Mouse (Mus musculus) liver, adult 2 months (tissue): ENCODE data around the gene Rnft1. TPM values are rescaled to one million over a fixed set of nuclear protein-coding genes. Genes with fewer than 3 reads are reported as not detected.

Source experiments
- DNase-seq: peaks from one replicate; pipeline ENCODE4 v3.0.0-alpha.2; 2011; ENCODE audit warnings: low read depth, low spot score; ENCODE audit errors: extremely low read depth
- H3K27ac ChIP-seq: fragments of 200-500 bp; replicated peaks from 2 replicates; pipeline ENCODE4 v1.5.1; 2012; ENCODE audit warnings: low read depth, mild to moderate bottlenecking, control low read depth, inconsistent platforms, low read length; ENCODE audit not compliant: insufficient read depth
- H3K27me3 ChIP-seq: fragments of 200-500 bp; 2 replicates; pipeline ENCODE4 v1.6.1; 2012; ENCODE audit warnings: mild to moderate bottlenecking, moderate library complexity, low read length, inconsistent platforms; ENCODE audit not compliant: control insufficient read depth, insufficient read depth
- H3K36me3 ChIP-seq: fragments of 200-500 bp; 2 replicates; pipeline ENCODE4 v1.6.1; 2012; ENCODE audit warnings: low read length, inconsistent platforms; ENCODE audit not compliant: control insufficient read depth, insufficient read depth
- H3K4me1 ChIP-seq: fragments of 200-500 bp; 2 replicates; pipeline ENCODE4 v1.6.1; 2011; ENCODE audit warnings: low read length; ENCODE audit not compliant: control insufficient read depth, insufficient read depth
- H3K4me3 ChIP-seq: fragments of 200-500 bp; 2 replicates; pipeline ENCODE4 v1.5.1; 2011; ENCODE audit warnings: low read depth, mild to moderate bottlenecking, control low read depth, low read length, moderate library complexity; ENCODE audit not compliant: insufficient read depth
- H3K79me2 ChIP-seq: fragments of 200-500 bp; 2 replicates; pipeline ENCODE4 v1.6.1; 2012; ENCODE audit warnings: inconsistent platforms, mild to moderate bottlenecking, low read length, moderate library complexity; ENCODE audit not compliant: control insufficient read depth, insufficient read depth
- H3K9ac ChIP-seq: fragments of 200-500 bp; 2 replicates; pipeline ENCODE4 v1.6.1; 2012; ENCODE audit warnings: low read depth, mild to moderate bottlenecking, control low read depth, inconsistent platforms, low read length
- CTCF ChIP-seq: fragments of 200-500 bp; IDR thresholded peaks from 2 replicates; pipeline ENCODE4 v1.5.1; 2011; ENCODE audit warnings: low read depth, low read length, control low read depth
- POLR2A ChIP-seq: fragments of 200-500 bp; IDR thresholded peaks from 2 replicates; pipeline ENCODE4 v1.6.1; 2011; ENCODE audit warnings: low read length, control low read depth; ENCODE audit not compliant: insufficient read depth; ENCODE audit errors: extremely low read depth
- WGBS: fragments of 180-500 bp; shearing (Covaris S2); methylation state at CpG from one replicate; pipeline ENCODE4 v1.1.7; 2018; 5-methylcytosine and 5-hydroxymethylcytosine counted together
- polyA plus RNA-seq: library from polyadenylated mRNA; depleted of rRNA; stranded (reverse); fragments of >200 nt; gene quantifications from 2 replicates; pipeline ENCODE4 v1.2.3, GENCODE M21; 2012
- total RNA-seq: library from RNA; depleted of rRNA; stranded (reverse); fragments of >200 nt; gene quantifications from 2 replicates; pipeline ENCODE4 v1.2.3, GENCODE M21; 2014

The Rnft1 gene
- total and polyA plus RNA-seq, 2 experiments: 6.8 to 18.9 TPM

DNA sequence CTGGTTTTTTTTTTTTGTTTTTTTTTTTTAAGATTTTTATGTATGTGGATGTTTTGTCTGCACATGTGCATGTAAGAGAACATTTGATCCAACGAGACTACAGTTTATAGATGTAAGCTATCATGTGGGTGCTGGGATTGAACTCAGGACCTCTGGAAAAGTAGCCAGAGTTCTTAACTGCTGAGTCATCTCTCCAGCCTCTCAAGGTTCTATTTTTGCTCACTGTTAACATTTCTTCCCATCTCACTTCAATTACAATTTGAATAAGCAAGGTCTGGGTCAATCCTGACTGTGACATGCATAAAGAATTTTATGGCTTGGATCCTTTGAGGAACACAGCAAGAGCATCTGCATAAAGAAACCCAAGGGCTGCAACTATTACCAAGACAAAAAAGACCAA, 16.3 kb downstream of the Rnft1 start:
- TF ChIP-seq POLR2A: no peak
- TF ChIP-seq CTCF: no peak
- Histone ChIP-seq H3K4me1 (no peaks in the 10 kb centered on the region), H3K79me2 (no peaks in the 10 kb centered on the region), H3K36me3 (peaks cover 45% of the 10 kb centered on the region), H3K27me3 (no peaks in the 10 kb centered on the region), H3K4me3 (no peak overlapping the region), H3K27ac (no peak overlapping the region), H3K9ac (no peak overlapping the region)
- 74% methylated on average over 1 of the region's 1 CpGs for WGBS
- no peak for DNase-seq

GRCm38 (mm10) chr11:86503121-86503520, 18.7 kb downstream of the Rnft1 start:
- no peak overlapping the region for H3K4me3 ChIP-seq
- no peak overlapping the region for H3K27ac ChIP-seq
- no peak for DNase-seq
- H3K79me2 ChIP-seq: no peaks in the 10 kb centered on the region
- no peak overlapping the region for H3K9ac ChIP-seq
- no peak for TF ChIP-seq CTCF
- TF ChIP-seq POLR2A: no peak
- peaks cover 51% of the 10 kb centered on the region for H3K36me3 ChIP-seq
- no peaks in the 10 kb centered on the region for H3K4me1 ChIP-seq
- WGBS: 88% methylated on average over 2 of the region's 2 CpGs
- no peaks in the 10 kb centered on the region for H3K27me3 ChIP-seq

DNA sequence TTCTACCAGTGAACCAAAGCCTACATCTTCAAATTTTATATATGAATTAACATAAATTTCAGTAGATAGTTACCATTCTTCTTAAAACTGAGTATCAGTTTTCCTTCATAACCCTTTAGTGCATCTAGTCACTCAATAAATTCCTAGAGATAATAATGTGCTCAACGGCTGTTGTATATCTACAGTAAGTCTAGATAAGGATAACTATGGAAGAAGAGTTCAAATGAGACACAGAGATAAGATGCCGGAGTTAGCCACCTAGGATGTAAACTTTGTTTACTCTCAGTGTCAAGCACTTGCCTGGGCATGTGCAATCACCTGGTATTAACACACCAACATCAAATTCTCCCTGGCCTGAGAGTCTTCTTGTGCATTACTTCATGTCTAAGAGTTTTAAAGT, 22.9 kb downstream of the Rnft1 start:
- Histone ChIP-seq H3K79me2 (no peaks in the 10 kb centered on the region), H3K36me3 (peaks cover 54% of the 10 kb centered on the region), H3K4me1 (no peaks in the 10 kb centered on the region), H3K27ac (no peak overlapping the region), H3K27me3 (no peaks in the 10 kb centered on the region), H3K9ac (no peak overlapping the region), H3K4me3 (no peak overlapping the region)
- no peak for DNase-seq
- TF ChIP-seq POLR2A (no peak), CTCF (no peak)
- WGBS: 72% methylated on average over 2 of the region's 2 CpGs

- H3K27me3 ChIP-seq: no peaks in the 10 kb centered on the region
- H3K27ac ChIP-seq: no peak overlapping the region
- DNase-seq: no peak
- H3K4me1 ChIP-seq: no peaks in the 10 kb centered on the region
- TF ChIP-seq CTCF: no peak
- no peak for TF ChIP-seq POLR2A
- WGBS: 95% methylated on average over 2 of the region's 2 CpGs
- peaks cover 52% of the 10 kb centered on the region for H3K36me3 ChIP-seq
- no peak overlapping the region for H3K4me3 ChIP-seq
- no peak overlapping the region for H3K9ac ChIP-seq
- no peaks in the 10 kb centered on the region for H3K79me2 ChIP-seq
These were observed 23.5 kb downstream of the Rnft1 start for GRCm38 (mm10) chr11:86507991-86508390.

GRCm38 (mm10) chr11:86516620-86517019, 32.2 kb downstream of the Rnft1 start:
- Histone ChIP-seq H3K36me3 (peaks cover 62% of the 10 kb centered on the region), H3K79me2 (no peaks in the 10 kb centered on the region), H3K4me3 (no peak overlapping the region), H3K27ac (no peak overlapping the region), H3K9ac (no peak overlapping the region), H3K27me3 (no peaks in the 10 kb centered on the region), H3K4me1 (no peaks in the 10 kb centered on the region)
- 72% methylated on average over 3 of the region's 3 CpGs for WGBS
- TF ChIP-seq POLR2A (no peak), CTCF (no peak)
- no peak for DNase-seq

GRCm38 (mm10) chr11:86517229-86517628, 32.8 kb downstream of the Rnft1 start:
- H3K36me3 ChIP-seq: peaks cover 62% of the 10 kb centered on the region
- no peak overlapping the region for H3K27ac ChIP-seq
- no peak for TF ChIP-seq CTCF
- no peak for TF ChIP-seq POLR2A
- H3K4me1 ChIP-seq: no peaks in the 10 kb centered on the region
- H3K79me2 ChIP-seq: no peaks in the 10 kb centered on the region
- H3K4me3 ChIP-seq: no peak overlapping the region
- no peak overlapping the region for H3K9ac ChIP-seq
- WGBS: 94% methylated on average over 3 of the region's 3 CpGs
- H3K27me3 ChIP-seq: no peaks in the 10 kb centered on the region
- no peak for DNase-seq
